Mouse (Mus musculus) macrophage (primary cell): ENCODE measurements around the gene Bdh2. TPM values are rescaled to one million over a fixed set of nuclear protein-coding genes. Genes with fewer than 3 reads are reported as not detected.

Experiments used
- H3K27ac ChIP-seq: fragments of 350-480 bp; formaldehyde crosslinking; 2 replicates; pipeline ENCODE4 v1.9.0; 2021
- H3K36me3 ChIP-seq: fragments of 350-480 bp; formaldehyde crosslinking; 2 replicates; pipeline ENCODE4 v1.9.0; 2021; ENCODE audit errors: inconsistent target
- H3K4me3 ChIP-seq: fragments of 350-480 bp; formaldehyde crosslinking; 2 replicates; pipeline ENCODE4 v1.9.0; 2021; ENCODE audit errors: inconsistent target
- H3K79me2 ChIP-seq: fragments of 350-480 bp; formaldehyde crosslinking; 2 replicates; pipeline ENCODE4 v1.9.0; 2021; ENCODE audit errors: inconsistent target
- WGBS: methylation state at CpG from one replicate; pipeline ENCODE4 v1.1.7; 2026; ENCODE audit warnings: inconsistent platforms; ENCODE audit not compliant: missing documents; 5-methylcytosine and 5-hydroxymethylcytosine counted together
- polyA plus RNA-seq: library from polyadenylated mRNA; stranded (reverse); fragments of 250-400 nt; gene quantifications from 3 replicates; pipeline ENCODE4 v1.2.4, GENCODE M21; 2018; ENCODE audit warnings: inconsistent platforms
- total RNA-seq, 78 experiments: library from RNA; depleted of rRNA; stranded (reverse); fragments of 250-400 nt; gene quantifications; 1 replicate in 9 of 78; 2 replicates in 24 of 78; 3 replicates in 43 of 78; 4 replicates in 2 of 78; pipeline ENCODE4 v1.2.4; 2018; ENCODE audit warnings: inconsistent platforms in 56 of 78

Bdh2 gene
- total RNA-seq (2018; cell fraction: chromatin; rRNA removed) = 1 to 10 TPM in 1 of 26 experiments, not detected in 25; 1.2 TPM
- total RNA-seq (2018; cell fraction: cytosol; rRNA removed) = under 1 TPM in 22 of 26 experiments, not detected in 4; 0.18 to 0.83 (median 0.35) TPM
- total RNA-seq (2018; cell fraction: nucleus; rRNA removed) = 1 to 10 TPM in 1 of 26 experiments, under 1 TPM in 2, not detected in 23; 0.20 to 2.4 (median 0.72) TPM
- polyA plus RNA-seq = 1.8 TPM in 1 of 3 replicates, not detected in the others

DNA sequence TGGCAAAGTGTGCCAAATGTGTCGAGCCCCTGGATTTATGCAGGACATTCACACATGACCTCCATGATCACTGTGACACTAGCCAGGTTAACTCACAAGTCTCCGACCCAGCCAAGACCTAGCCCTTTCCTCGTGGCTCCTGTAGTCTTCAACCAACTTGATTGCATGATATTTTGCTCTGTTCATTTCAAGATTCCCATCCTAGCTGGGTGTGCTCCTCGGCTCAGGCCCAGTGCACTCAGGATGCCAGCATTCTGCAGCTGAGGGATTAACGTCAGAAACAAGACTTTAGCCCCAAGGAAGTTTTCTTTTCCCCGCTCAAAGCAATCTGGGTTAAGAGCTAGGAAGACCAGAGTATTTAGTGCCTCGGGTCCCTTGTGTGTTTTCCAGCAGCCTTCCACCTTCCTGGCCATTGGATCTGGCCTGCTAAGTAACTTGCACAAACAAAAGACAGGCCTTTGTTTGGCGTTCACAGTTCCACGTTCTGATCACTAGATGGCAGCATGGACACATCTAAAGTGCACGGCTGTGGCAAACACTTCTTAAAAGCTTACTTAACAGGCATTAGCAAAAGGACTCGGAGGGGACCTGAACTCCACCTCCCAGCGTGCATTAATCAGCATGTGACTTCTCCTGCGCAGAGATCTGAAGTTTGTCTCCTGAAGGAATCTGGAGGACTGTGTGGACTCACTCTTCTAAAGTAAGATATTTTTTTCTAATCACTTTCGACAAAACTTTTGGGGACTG, at the start of gene Bdh2:
Bdh2 (plus strand) TSS at position 553 of the 747 bp plus-strand sequence.
- H3K4me3 ChIP-seq = no peak within 1 kb of the TSS
- H3K36me3 ChIP-seq = no peaks in the 10 kb centered on the region
- no peak within 1 kb of the TSS for H3K27ac ChIP-seq
- H3K79me2 ChIP-seq = no peaks in the 10 kb centered on the region
- 32% methylated on average over 14 of the region's 14 CpGs for WGBS

DNA sequence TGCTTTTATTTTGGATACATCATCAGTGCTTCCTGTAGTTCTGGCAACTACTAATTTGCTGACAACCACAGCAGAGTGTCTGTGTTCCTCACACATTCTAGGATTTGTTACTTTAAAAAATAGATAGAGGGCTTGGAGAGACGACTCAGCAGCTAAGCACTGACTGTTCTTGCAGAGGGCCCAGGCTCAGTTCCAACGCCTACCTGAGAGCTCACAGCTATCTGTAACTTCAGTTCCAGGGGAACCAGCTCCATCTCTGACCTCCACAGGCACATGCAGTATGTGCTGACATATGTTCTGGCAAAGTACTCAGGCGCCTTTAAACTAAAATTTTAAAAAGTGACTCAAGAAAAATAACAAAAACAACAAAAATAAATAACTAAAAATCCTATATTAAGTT, 49.0 kb upstream of the Bdh2 start:
- H3K79me2 ChIP-seq = no peaks in the 10 kb centered on the region
- peaks cover 36% of the 10 kb centered on the region for H3K36me3 ChIP-seq
- 96% methylated on average over 3 of the region's 3 CpGs for WGBS
- no peak overlapping the region for H3K4me3 ChIP-seq
- H3K27ac ChIP-seq = no peak overlapping the region

DNA sequence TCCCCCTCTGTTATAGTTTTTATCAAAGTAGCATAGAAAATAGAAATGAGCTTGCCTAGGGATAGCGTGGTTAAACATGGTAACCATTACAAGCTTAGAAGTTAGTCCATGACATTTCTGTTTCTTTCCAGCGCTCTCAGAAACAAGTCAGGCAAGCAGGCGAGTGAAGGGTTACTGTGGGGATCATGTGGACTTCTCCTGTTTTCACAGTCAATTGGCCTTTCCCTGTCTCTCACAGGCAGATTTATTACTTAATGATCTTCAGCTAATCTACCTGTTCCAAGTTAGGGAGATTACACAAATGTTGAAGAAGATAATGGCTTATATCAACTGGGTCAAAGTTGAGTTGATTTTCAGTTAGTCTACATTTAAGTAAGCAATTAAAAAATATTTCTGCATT, 48.6 kb upstream of the Bdh2 start:
- Histone ChIP-seq H3K27ac (no peak overlapping the region), H3K36me3 (peaks cover 40% of the 10 kb centered on the region), H3K4me3 (no peak overlapping the region), H3K79me2 (no peaks in the 10 kb centered on the region)
- WGBS = 100% methylated on average over 3 of the region's 3 CpGs

DNA sequence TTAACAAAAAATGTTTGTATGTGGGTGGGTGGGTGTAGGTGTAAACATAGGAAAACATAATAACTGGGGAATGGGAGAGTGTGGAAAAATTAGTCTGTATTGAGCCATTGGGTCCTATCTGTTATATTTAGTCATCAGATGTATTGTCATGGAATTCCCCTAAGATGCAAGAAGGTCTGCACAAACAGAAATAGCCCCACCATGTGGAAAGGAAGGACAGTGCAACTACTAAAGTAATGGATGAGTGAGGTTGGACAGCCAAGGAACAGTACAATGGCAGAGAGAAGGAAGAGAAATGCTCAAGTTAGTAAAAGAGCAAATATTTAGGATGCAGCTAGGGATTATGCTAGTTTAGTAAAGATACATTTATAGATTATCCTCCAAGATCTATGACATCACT, 35.3 kb upstream of the Bdh2 start:
- H3K36me3 ChIP-seq = 0 out of 2 replicates have a peak, but pooled peaks cover 11% of the 10 kb centered on the region
- H3K79me2 ChIP-seq = no peaks in the 10 kb centered on the region

DNA sequence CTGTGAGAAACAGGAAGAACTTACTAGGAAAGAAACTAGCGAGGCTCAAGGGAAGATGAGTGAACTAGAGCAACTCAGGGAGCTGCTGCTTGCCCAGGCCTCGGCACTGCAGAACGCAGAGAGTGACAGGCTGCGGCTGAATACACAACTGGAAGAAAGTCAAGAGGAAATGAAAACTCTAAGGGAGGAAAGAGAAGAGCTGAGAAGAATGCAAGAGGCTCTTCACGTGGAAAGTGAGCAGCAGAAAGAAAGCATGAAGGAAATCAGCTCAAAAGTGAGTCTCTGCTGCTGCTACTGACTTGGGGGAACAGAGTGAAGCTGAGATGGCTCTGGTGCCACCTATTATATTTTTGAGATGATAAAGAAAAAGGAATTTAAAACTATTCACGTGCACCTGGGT, 34.2 kb upstream of the Bdh2 start:
- H3K27ac ChIP-seq = no peak overlapping the region
- peaks cover 17% of the 10 kb centered on the region; the same call in 1 of the 2 replicates for H3K36me3 ChIP-seq
- no peak overlapping the region for H3K4me3 ChIP-seq
- WGBS = 90% methylated on average over 6 of the region's 6 CpGs
- H3K79me2 ChIP-seq = no peaks in the 10 kb centered on the region

More for the DNA sequence above, 35.3 kb upstream of the Bdh2 start:
- H3K27ac ChIP-seq = no peak overlapping the region
- no peak overlapping the region for H3K4me3 ChIP-seq

DNA sequence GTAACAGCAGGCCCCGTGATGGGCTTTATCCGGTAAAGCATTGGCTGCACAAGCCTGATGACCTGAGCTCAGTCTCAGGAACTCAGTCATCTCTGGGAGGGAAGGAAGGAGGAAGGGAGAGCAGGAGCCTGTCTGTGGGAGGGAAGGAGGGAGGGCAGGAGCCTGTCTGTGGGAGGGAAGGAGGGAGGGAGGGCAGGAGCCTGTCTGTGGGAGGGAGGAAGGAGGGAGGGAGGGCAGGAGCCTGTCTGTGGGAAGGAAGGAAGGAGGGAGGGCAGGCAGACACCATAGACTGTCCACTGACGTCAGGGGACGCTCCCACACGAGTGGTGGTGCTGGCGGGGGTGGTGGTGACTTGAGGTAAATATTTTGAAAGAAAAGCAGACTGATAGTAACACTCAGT, 31.9 kb upstream of the Bdh2 start:
- no peak overlapping the region for H3K4me3 ChIP-seq
- no peaks in the 10 kb centered on the region for H3K79me2 ChIP-seq
- peaks cover 21% of the 10 kb centered on the region; the same call in 1 of the 2 replicates for H3K36me3 ChIP-seq
- no peak overlapping the region for H3K27ac ChIP-seq
- WGBS = 84% methylated on average over 6 of the region's 6 CpGs

DNA sequence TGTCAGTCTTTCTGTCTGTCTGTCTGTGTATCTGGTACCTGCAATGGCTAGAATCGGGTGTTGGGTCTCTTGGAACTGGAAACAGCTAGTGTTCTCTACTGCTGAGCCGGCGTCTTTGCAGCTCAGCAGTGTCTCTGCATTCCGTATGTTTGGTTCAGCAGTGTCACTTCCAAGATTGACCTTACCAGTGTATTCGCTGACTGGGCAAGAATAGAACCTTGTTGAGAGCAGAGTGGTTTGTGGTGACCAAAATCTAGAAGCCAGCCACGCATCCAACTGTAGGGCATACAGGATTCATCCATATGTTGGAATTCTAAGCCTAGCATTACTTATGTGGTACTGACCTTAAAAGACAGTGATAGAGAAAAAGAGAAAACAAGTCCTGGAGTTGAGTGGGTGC, 29.2 kb upstream of the Bdh2 start:
- whole genome bisulfite sequencing = 97% methylated on average over 6 of the region's 6 CpGs
- no peak overlapping the region for H3K27ac ChIP-seq
- H3K36me3 ChIP-seq = peaks cover 18% of the 10 kb centered on the region; the same call in 1 of the 2 replicates
- H3K4me3 ChIP-seq = no peak overlapping the region
- no peaks in the 10 kb centered on the region for H3K79me2 ChIP-seq

DNA sequence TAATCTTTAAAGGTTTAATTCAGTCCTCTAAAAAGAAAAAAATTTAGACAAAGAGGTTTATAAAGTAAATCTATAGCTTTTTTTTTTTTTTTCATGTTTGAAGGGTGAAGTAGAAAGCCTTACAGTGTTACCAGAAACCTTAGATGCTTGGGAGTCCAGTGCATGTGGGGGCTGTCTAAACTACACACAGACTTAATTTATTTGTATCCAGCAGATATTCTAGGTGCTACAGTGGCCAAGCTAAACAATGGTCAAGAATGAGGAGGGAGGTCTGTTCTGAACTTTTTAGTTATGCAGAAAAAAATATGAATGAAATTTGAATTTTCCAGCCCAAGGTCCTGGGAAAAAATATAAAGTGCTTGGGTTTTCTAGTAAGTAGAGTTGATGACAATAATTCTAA, 26.2 kb upstream of the Bdh2 start:
- no peaks in the 10 kb centered on the region for H3K79me2 ChIP-seq
- H3K4me3 ChIP-seq = no peak overlapping the region
- H3K36me3 ChIP-seq = peaks cover 20% of the 10 kb centered on the region; the same call in 1 of the 2 replicates
- H3K27ac ChIP-seq = no peak overlapping the region

DNA sequence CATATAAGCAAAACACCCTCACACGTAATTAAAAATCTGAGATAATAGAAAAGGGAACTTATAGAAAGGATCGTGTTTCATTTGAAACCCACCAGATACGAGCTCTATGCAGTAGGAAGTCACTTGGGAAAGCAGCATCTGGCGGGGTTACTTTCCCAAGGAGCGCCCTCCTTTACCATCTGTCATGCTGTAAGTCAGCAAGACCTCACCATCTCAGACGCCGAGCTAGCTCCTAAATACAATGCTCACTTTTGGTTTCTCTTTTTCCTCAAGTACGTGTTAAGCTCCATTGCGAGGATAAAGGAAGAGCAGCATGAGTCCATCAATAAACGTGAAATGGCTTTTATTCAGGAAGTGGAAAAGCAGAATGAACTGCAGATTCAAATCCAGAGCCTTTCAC, 22.1 kb upstream of the Bdh2 start:
- Histone ChIP-seq H3K79me2 (no peaks in the 10 kb centered on the region), H3K27ac (no peak overlapping the region), H3K4me3 (no peak overlapping the region), H3K36me3 (peaks cover 22% of the 10 kb centered on the region)
- WGBS = 94% methylated on average over 10 of the region's 10 CpGs

DNA sequence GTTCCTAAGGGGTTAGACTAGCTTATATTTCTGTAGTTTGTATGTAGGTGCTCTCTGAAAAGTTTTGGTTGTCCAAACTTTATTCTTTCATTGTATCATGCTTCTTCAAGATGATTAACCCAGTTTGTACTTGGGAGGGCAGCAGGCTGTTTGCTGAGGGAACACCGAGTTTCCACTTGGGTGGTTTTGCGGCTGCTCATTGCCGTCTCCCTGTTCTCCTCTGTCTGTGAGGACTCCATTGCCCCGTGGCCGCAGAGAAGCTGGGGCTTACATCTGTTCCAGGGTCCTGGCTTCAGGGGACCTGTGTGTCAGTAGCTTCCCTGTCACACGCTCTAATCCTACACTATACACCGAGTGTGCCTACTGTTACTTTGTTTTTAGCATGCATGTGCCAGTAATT, 20.8 kb upstream of the Bdh2 start:
- no peak overlapping the region for H3K27ac ChIP-seq
- H3K36me3 ChIP-seq = peaks cover 30% of the 10 kb centered on the region
- 94% methylated on average over 7 of the region's 7 CpGs for WGBS
- no peak overlapping the region for H3K4me3 ChIP-seq
- no peaks in the 10 kb centered on the region for H3K79me2 ChIP-seq

DNA sequence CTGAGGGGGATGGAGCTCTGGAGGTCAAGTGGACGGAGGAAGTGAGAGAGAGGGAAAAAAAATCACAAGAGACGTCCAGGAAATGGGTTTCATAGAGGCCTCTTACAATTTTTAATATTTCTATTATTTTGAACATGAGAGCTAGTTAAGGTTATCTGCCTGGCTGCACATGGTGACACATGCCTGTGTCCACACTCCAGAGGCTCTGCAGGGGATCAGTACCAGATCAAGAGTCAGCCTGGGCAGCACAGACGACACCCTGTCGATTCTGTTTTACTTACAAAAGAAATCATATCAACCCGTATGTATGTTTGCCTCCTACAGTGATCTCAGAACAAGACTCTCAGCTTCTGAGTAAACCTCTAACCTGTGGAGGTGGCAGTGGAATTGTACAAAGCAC, 12.4 kb upstream of the Bdh2 start:
- Histone ChIP-seq H3K4me3 (no peak overlapping the region), H3K36me3 (peaks cover 11% of the 10 kb centered on the region), H3K27ac (no peak overlapping the region), H3K79me2 (no peaks in the 10 kb centered on the region)
- 94% methylated on average over 5 of the region's 5 CpGs for WGBS

DNA sequence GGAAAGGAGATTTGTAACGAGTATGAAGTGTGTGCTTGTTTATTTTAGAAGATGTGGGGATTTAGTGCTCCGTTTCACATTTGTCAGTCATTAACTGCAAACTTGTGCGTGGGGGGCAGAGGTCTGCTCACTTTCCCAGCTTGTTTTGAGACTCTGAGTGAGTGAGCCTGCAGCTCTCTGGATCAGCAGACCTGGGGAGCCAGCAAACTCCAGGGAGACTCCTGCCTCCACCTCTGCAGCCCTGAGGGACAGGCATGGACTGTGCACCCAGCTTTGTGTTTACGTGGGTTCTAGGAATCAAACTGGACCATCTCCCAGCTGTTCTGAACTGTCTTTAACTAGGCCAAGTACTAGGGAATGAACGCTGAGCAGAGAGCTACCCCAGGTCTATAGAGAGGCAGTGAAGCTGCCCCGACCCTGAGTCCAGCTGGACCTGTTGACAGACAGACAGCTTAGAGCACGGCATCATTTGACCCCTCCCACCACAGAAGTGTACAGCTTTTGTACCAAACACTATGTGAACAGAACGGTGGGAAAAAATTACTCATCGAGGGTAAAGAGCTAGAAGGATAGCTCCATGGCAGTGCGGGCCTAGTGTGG, 11.5 kb upstream of the Bdh2 start:
- H3K36me3 ChIP-seq = peaks cover 10% of the 10 kb centered on the region
- no peaks in the 10 kb centered on the region for H3K79me2 ChIP-seq
- WGBS = 97% methylated on average over 10 of the region's 10 CpGs
- no peak overlapping the region for H3K27ac ChIP-seq
- H3K4me3 ChIP-seq = no peak overlapping the region

DNA sequence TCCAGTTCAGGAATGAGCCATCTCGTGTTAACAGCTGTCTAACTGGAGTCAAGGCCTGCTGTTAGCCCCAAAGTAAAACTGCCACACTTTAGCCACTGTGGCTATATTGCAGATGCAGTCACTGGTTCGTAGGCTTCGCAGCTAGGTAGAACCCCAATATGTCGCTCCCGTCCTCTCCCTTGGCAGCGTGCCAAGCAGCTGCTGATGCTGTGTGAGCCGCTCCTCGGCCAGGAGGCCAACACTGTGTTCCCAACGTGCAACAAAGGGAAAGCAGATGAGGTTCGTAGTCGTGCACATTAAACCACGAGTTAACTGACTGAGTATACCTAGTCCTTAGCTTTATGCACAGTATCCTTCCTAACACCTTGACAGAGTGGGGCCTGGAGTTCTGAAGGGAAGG, 8.4 kb upstream of the Bdh2 start:
- Histone ChIP-seq H3K79me2 (no peaks in the 10 kb centered on the region), H3K36me3 (no peaks in the 10 kb centered on the region), H3K27ac (no peak overlapping the region), H3K4me3 (no peak overlapping the region)
- 95% methylated on average over 12 of the region's 12 CpGs for WGBS

DNA sequence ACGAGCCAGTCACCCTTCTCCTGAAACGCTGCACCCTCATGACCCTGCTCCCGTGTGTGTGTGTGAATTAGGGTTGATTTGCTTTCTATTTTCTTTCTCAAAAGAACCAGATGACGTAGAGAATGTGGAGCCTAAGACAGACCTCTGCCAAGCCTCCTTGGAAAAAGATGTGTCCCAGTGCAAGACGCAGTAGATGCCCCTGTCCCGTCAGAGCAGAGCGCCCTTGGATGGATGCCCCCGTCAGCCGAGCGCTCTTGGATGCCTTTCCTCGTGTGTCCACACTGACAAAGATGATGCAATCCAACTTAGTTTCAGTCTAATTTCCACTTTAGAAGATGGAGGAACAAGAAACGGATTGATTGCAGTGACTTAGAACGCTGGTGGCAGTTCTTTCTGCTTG, 8.0 kb upstream of the Bdh2 start:
- no peaks in the 10 kb centered on the region for H3K79me2 ChIP-seq
- WGBS = 75% methylated on average over 13 of the region's 13 CpGs
- no peak overlapping the region for H3K27ac ChIP-seq
- no peak overlapping the region for H3K4me3 ChIP-seq
- H3K36me3 ChIP-seq = no peaks in the 10 kb centered on the region

DNA sequence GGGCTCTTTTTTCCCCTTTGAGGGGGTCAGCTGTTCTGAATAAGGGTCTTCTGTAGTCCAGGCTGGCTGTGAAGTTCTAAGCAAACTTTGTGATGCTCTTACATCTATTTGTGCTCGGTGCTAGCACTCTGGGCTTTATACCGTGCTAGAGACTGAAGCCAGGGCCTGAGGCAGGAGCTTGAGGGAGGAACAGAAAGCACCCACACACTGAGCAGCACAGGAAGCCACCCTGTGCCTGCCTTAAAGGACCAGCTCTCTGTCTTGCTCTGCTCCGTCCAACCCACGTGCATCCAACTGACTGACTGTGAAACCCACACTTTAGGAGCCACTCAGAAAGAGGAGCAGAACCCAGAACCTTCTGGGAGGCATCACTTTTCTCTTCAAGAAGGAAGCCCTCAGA, 861 bp upstream of the Bdh2 start:
- Histone ChIP-seq H3K36me3 (no peaks in the 10 kb centered on the region), H3K27ac (no peak overlapping the region), H3K79me2 (no peaks in the 10 kb centered on the region), H3K4me3 (no peak overlapping the region)
- WGBS = 40% methylated on average over 4 of the region's 4 CpGs
